Mouse (Mus musculus) small intestine, adult 2 months (tissue): ENCODE measurements around the gene Krtap5-2. TPM values are rescaled to one million over a fixed set of nuclear protein-coding genes. Genes with fewer than 3 reads are reported as not detected.
A peak's percentile ranks its signal among the peaks of the same experiment; 100 is the strongest.

Experiments
- H3K27ac ChIP-seq: fragments of 200-500 bp; 2 replicates; pipeline ENCODE4 v1.5.1; 2012; ENCODE audit warnings: low read depth, low read length, control low read depth, inconsistent platforms; ENCODE audit not compliant: insufficient read depth
- H3K27me3 ChIP-seq: fragments of 200-500 bp; 2 replicates; pipeline ENCODE4 v1.6.1; 2012; ENCODE audit warnings: mild to moderate bottlenecking, moderate library complexity, low read length, inconsistent platforms; ENCODE audit not compliant: control insufficient read depth, insufficient read depth
- H3K36me3 ChIP-seq: fragments of 200-500 bp; 2 replicates; pipeline ENCODE4 v1.6.1; 2012; ENCODE audit warnings: mild to moderate bottlenecking, low read length, control low read depth, inconsistent platforms; ENCODE audit not compliant: control insufficient read depth, insufficient read depth
- H3K4me1 ChIP-seq: fragments of 200-500 bp; 2 replicates; pipeline ENCODE4 v1.6.1; 2012; ENCODE audit warnings: low read length, inconsistent platforms, mixed read lengths; ENCODE audit not compliant: control insufficient read depth, insufficient read depth, insufficient read length
- H3K4me3 ChIP-seq: fragments of 200-500 bp; 2 replicates; pipeline ENCODE4 v1.5.1; 2012; ENCODE audit warnings: low read depth, mild to moderate bottlenecking, control low read depth, inconsistent platforms, low read length, moderate library complexity
- CTCF ChIP-seq: fragments of 200-500 bp; IDR thresholded peaks from 2 replicates; pipeline ENCODE4 v1.5.1; 2012; ENCODE audit warnings: low read depth, mild to moderate bottlenecking, control low read depth, inconsistent platforms, low read length, moderate library complexity, mixed read lengths; ENCODE audit not compliant: insufficient replicate concordance, insufficient read length; ENCODE audit errors: extremely low read depth
- POLR2A ChIP-seq: fragments of 200-500 bp; IDR thresholded peaks from 2 replicates; pipeline ENCODE4 v1.6.1; 2012; ENCODE audit warnings: low read depth, mild to moderate bottlenecking, control low read depth, inconsistent platforms, low read length, moderate library complexity
- WGBS: fragments of 180-500 bp; shearing (Covaris S2); methylation state at CpG from one replicate; pipeline ENCODE4 v1.1.7; 2018; 5-methylcytosine and 5-hydroxymethylcytosine counted together
- polyA plus RNA-seq: library from polyadenylated mRNA; depleted of rRNA; stranded (reverse); fragments of >200 nt; gene quantifications from 2 replicates; pipeline ENCODE4 v1.2.3, GENCODE M21; 2012; rRNA removed

Krtap5-2 gene
- polyA plus RNA-seq, 1 experiment: not detected

- Histone ChIP-seq H3K27ac (no peak overlapping the region), H3K4me1 (no peaks in the 10 kb centered on the region), H3K4me3 (no peak overlapping the region), H3K27me3 (no peaks in the 10 kb centered on the region), H3K36me3 (no peaks in the 10 kb centered on the region)
- TF ChIP-seq POLR2A (no peak), CTCF (peak; percentile 28; the same call in 1 of the 2 replicates)
- 38% methylated on average over 4 of the region's 4 CpGs for WGBS
Observed at GRCm38 (mm10) chr7:142134206-142134995, 41.4 kb downstream of the Krtap5-2 start.

- Histone ChIP-seq H3K27me3 (no peaks in the 10 kb centered on the region), H3K4me3 (no peak overlapping the region), H3K36me3 (no peaks in the 10 kb centered on the region), H3K27ac (no peak overlapping the region), H3K4me1 (no peaks in the 10 kb centered on the region)
- TF ChIP-seq POLR2A (no peak), CTCF (no peak)
- 57% methylated on average over 4 of the region's 4 CpGs for WGBS
Observed at GRCm38 (mm10) chr7:142128843-142129242, 47.0 kb downstream of the Krtap5-2 start.

Other genes starting within 250 kb of the Krtap5-2 start
- gene Brsk2, start 226.3 kb downstream of the Krtap5-2 start, polyA plus RNA-seq: 0.51 and 5.3 TPM in 2 replicates
- gene Mob2, start 114.9 kb downstream of the Krtap5-2 start, polyA plus RNA-seq: 26.1 and 31.8 TPM in 2 replicates
- 8.9 and 13.4 TPM in 2 replicates for gene Dusp8, start 80.2 kb downstream of the Krtap5-2 start, polyA plus RNA-seq
- not detected in 2 replicates for gene Gm45618, start 55.3 kb downstream of the Krtap5-2 start, polyA plus RNA-seq
- not detected in 2 replicates for gene Gm39115, start 40.0 kb downstream of the Krtap5-2 start, polyA plus RNA-seq
- not detected in 2 replicates for gene Gm45337, start 31.4 kb downstream of the Krtap5-2 start, polyA plus RNA-seq
- gene Gm29735, start 18.9 kb downstream of the Krtap5-2 start, polyA plus RNA-seq: not detected in 2 replicates
- gene Gm4553, start 10.3 kb downstream of the Krtap5-2 start, polyA plus RNA-seq: not detected in 2 replicates
- gene Gm10153, start 14.4 kb upstream of the Krtap5-2 start, polyA plus RNA-seq: not detected in 2 replicates
- gene Krtap5-3, start 25.4 kb upstream of the Krtap5-2 start, polyA plus RNA-seq: 0.91 TPM in 1 of 2 replicates, not detected in the other
- 0.20 TPM in 1 of 2 replicates, not detected in the other for gene Gm7579, start 35.9 kb upstream of the Krtap5-2 start, polyA plus RNA-seq
- 0.65 TPM in 1 of 2 replicates, not detected in the other for gene Krtap5-5, start 54.0 kb upstream of the Krtap5-2 start, polyA plus RNA-seq
- gene Gm40460, start 65.1 kb upstream of the Krtap5-2 start, polyA plus RNA-seq: not detected in 2 replicates
- not detected in 2 replicates for gene Gm2431, start 82.3 kb upstream of the Krtap5-2 start, polyA plus RNA-seq
- gene Gm4559, start 98.4 kb upstream of the Krtap5-2 start, polyA plus RNA-seq: not detected in 2 replicates
- not detected in 2 replicates for gene Krtap5-1, start 121.1 kb upstream of the Krtap5-2 start, polyA plus RNA-seq
- gene Krtap5-4, start 127.5 kb upstream of the Krtap5-2 start, polyA plus RNA-seq: not detected in 2 replicates
- gene Ifitm10, start 197.7 kb upstream of the Krtap5-2 start, polyA plus RNA-seq: 1.5 and 3.2 TPM in 2 replicates
- 0.42 TPM in 1 of 2 replicates, not detected in the other for gene Gm49369, start 206.7 kb upstream of the Krtap5-2 start, polyA plus RNA-seq
- gene Ctsd, start 212.0 kb upstream of the Krtap5-2 start, polyA plus RNA-seq: 174 and 253 TPM in 2 replicates